In the genomic region with DNA sequence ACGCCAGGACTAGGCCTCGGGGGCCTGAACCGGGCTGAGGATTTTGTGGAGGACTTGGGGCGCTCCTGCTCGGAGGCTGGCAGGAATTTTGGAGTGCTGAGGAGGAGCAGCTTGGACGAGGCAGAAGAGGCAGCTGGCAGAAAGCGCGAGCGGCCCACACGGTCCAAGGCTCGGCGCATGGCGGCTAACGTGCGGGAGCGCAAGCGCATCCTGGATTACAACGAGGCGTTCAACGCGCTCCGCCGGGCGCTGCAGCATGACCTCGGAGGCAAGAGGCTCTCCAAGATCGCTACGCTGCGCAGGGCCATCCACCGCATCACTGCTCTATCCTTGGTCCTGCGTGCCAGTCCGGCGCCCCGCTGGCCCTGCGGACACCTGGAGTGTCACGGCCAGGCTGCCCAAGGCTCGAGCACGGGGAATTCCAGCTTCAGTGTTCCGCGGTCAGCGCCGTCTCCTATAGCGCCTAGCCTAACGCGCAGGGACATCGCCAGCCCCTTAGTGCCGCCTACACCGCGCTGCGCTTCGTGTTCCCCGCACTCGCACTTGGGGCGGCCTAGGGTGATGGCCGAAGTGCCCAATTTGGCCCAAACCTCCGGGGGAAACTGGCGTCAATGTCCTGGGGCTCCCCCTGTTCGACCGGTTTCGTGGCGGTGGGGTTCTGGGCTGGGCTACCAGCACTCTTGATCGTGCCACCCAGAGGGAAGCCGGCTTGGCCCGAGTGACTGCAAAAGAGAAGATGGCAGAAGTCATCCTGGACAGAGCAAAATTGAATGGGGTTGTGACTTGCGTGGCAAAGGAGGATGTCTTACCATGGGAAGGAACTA, we compare ENCODE assay signal across 8 mouse cellular contexts. TPM values are rescaled to one million over a fixed set of nuclear protein-coding genes. Genes with fewer than 3 reads are reported as not detected.
A peak's percentile ranks its signal among the peaks of the same experiment; 100 is the strongest.
DNase-seq lines count a peak whose midpoint lies in the region; ATAC-seq lines count a peak whose summit lies in the region.

No protein-coding gene starts in this region.

- no peak for DNase-seq in heart, adult 9 months (ENCODE audit: low spot score in 2 of 2)
- DNase-seq in brain, adult 2 months (ENCODE audit: low read depth, low spot score), result peak; percentile 89
- peak; percentile 59 to 83 for DNase-seq in left cerebral cortex, postnatal 25 days (ENCODE audit: low spot score in 2 of 2)
- peak; percentile 61 to 75 for DNase-seq in right cerebral cortex, adult 2 months (ENCODE audit: low spot score in 2 of 2)
- no peak for DNase-seq in T-cell, adult 2 months (ENCODE audit: low spot score)
- no peak for DNase-seq in kidney, adult 9 months

- no peak for ATAC-seq in heart, embryonic 13.5 days (ENCODE audit: extremely low read depth, insufficient number of reproducible peaks, low FRiP score, low TSS enrichment)
- 0 out of 2 replicates have a peak, but pooled peaks have one; percentile 40 for ATAC-seq in forebrain, embryonic 16.5 days

- H3K36me3 ChIP-seq in heart, embryonic 13.5 days, result no peaks in the 10 kb centered on the region
- H3K36me3 ChIP-seq in forebrain, embryonic 16.5 days (ENCODE audit: control insufficient read depth, insufficient read depth), result no peaks in the 10 kb centered on the region

- peaks cover 88% of the 10 kb centered on the region for H3K27me3 ChIP-seq in heart, embryonic 13.5 days (replicated peaks)
- H3K27me3 ChIP-seq in forebrain, embryonic 16.5 days (replicated peaks; ENCODE audit: control insufficient read depth, insufficient read depth, low read length), result peaks cover 62% of the 10 kb centered on the region

- H3K4me2 ChIP-seq in heart, embryonic 13.5 days, result peak overlapping the region; percentile 70
- peak overlapping the region; percentile 81 for H3K4me2 ChIP-seq in forebrain, embryonic 16.5 days (ENCODE audit: low read length)

- H3K4me1 ChIP-seq in heart, embryonic 13.5 days, result peaks cover 12% of the 10 kb centered on the region
- H3K4me1 ChIP-seq in forebrain, embryonic 16.5 days (replicated peaks; ENCODE audit: control insufficient read depth, insufficient read depth, low read length), result 0 out of 2 replicates have a peak, but pooled peaks cover 7% of the 10 kb centered on the region

- H3K9ac ChIP-seq in heart, embryonic 13.5 days, result peak overlapping the region; percentile 56; the same call in 1 of the 2 replicates
- H3K9ac ChIP-seq in forebrain, embryonic 16.5 days (replicated peaks; ENCODE audit: low read depth, low read length), result peak overlapping the region; percentile 63

- peak overlapping the region; percentile 47 for H3K4me3 ChIP-seq in heart, embryonic 13.5 days
- peak overlapping the region; percentile 46 for H3K4me3 ChIP-seq in forebrain, embryonic 16.5 days (replicated peaks; ENCODE audit: low read length)

- intact Hi-C loops in left cerebral cortex, postnatal 25 days (cut with DNase I), result no loop called here

- WGBS in heart, embryonic 13.5 days, result 3% methylated on average over 64 of the region's 64 CpGs
- WGBS in forebrain, embryonic 16.5 days, result 2% methylated on average over 64 of the region's 64 CpGs

- H3K9me3 ChIP-seq in heart, embryonic 13.5 days, result no peaks in the 10 kb centered on the region
- H3K9me3 ChIP-seq in forebrain, embryonic 16.5 days (ENCODE audit: control insufficient read depth, low read length), result no peaks in the 10 kb centered on the region

- no peak overlapping the region for H3K27ac ChIP-seq in heart, embryonic 13.5 days (replicated peaks)
- H3K27ac ChIP-seq in forebrain, embryonic 16.5 days (ENCODE audit: low read length), result no peak overlapping the region

RNA-seq across cellular contexts. Expression of a gene that starts 0.5 kb away (rescaled TPM):
- 0.20 and 0.28 TPM in 2 replicates for polyA plus RNA-seq in heart, embryonic 13.5 days (2015; fragmentation: Nextera tagmentation; extraction: Ambion mirVana)
- 0.27 and 1.3 TPM in 2 replicates for polyA plus RNA-seq in forebrain, embryonic 16.5 days (2015; fragmentation: Nextera tagmentation; extraction: Ambion mirVana)
- total RNA-seq in left cerebral cortex, postnatal 25 days (2021), result 1 to 10 TPM; 3.4 to 3.7 TPM

RNA-seq across cellular contexts. Expression of a gene that starts 6.8 kb away (rescaled TPM):
- 0.09 and 0.13 TPM in 2 replicates for polyA plus RNA-seq in heart, embryonic 13.5 days (2015; fragmentation: Nextera tagmentation; extraction: Ambion mirVana)
- 0.24 and 0.27 TPM in 2 replicates for polyA plus RNA-seq in forebrain, embryonic 16.5 days (2015; fragmentation: Nextera tagmentation; extraction: Ambion mirVana)
- under 1 TPM; 0.66 to 0.69 TPM for total RNA-seq in left cerebral cortex, postnatal 25 days (2021)

RNA-seq across cellular contexts. Expression of a gene that starts 50.7 kb away (rescaled TPM):
- 21.1 and 22.8 TPM in 2 replicates for polyA plus RNA-seq in heart, embryonic 13.5 days (2015; fragmentation: Nextera tagmentation; extraction: Ambion mirVana)
- polyA plus RNA-seq in forebrain, embryonic 16.5 days (2015; fragmentation: Nextera tagmentation; extraction: Ambion mirVana), result 117 and 121 TPM in 2 replicates
- 100 to 1,000 TPM; 458 to 459 TPM for total RNA-seq in left cerebral cortex, postnatal 25 days (2021)

Comparison
In these comparisons a context has a peak if more than half of its experiments do, and no peak if none do; other contexts are left out.
1. DNase-seq: peak in brain, adult 2 months (single experiment), left cerebral cortex, postnatal 25 days (2 of 2) and right cerebral cortex, adult 2 months (2 of 2); none in heart, adult 9 months (0 of 2), T-cell, adult 2 months (single experiment) and kidney, adult 9 months (single experiment).